Mouse (Mus musculus) heart, postnatal 25 days (tissue): Measurements from ENCODE around the gene Polr2e. TPM values are rescaled to one million over a fixed set of nuclear protein-coding genes. Genes with fewer than 3 reads are reported as not detected.
A peak's percentile ranks its signal among the peaks of the same experiment; 100 is the strongest.

Experiments
- DNase-seq: peaks from one replicate; pipeline ENCODE4 v3.0.0; 2022; ENCODE audit warnings: low spot score
- intact Hi-C: fragments of 180-260 bp; cut with DNase I; formaldehyde crosslinking; loops from one replicate; pipeline ENCODE4 v1.15.1; 2025
- total RNA-seq, 2 experiments: library from RNA; stranded (reverse); gene quantifications; 2 replicates each; pipeline ENCODE4 v1.2.3; 2021

The Polr2e gene
- total RNA-seq, 2 experiments from 2014 or later = 79.3 to 81.2 TPM

DNA sequence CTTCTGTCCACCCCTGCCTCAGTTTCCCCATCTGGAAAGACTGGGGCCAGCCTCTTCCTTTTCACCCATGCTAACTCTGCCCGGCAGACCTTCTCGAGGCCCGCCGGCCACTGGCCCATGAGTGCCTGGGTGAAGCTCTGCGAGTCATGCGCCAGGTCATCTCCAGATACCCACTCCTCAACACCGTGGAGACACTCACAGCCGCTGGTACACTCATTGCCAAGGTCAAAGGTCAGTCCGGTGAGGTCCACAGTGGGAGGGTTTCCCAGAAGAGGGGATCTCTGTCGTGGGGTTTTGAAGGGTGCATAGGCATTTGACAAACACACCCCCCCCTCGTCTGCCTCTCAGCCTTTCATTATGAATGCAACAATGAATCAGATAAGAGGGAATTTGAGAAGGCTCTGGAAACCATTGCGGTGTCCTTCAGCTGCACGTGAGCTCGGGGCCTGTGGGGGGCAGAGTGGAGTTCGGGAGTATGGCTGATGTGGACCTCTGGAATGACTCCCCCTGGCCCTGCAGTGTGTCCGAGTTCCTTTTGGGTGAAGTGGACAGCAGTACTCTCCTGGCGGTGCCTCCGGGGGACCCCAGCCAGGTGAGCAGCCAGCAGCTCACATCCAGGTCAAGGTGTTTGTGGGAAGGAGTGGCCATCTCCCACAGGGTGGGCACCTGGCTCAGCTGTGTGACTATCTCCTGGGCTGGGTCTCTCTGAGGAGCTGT, 18.8 kb downstream of the Polr2e start:
- intact Hi-C loops = no loop called here
- DNase-seq = no peak

DNA sequence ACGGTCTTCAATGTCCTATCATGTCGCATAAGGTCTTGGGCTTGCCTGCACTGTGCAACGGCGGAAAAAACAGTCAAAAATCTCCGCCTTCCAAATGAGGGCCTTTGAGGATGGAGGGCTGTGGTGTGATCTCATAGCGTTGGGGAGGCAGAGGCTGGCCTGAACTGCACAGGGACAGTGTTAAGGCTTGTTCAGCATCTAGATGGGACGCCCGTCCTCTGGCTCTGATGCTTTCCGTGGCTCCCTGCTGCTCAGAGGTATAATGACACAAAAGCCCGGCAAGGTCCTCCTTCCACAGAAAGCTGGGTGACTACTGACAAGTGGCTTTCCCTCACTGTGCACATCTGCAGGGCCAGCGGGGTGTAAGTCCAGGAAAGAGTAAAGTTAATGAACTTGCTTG, 19.4 kb downstream of the Polr2e start:
- intact Hi-C loops = no loop called here
- no peak for DNase-seq

DNA sequence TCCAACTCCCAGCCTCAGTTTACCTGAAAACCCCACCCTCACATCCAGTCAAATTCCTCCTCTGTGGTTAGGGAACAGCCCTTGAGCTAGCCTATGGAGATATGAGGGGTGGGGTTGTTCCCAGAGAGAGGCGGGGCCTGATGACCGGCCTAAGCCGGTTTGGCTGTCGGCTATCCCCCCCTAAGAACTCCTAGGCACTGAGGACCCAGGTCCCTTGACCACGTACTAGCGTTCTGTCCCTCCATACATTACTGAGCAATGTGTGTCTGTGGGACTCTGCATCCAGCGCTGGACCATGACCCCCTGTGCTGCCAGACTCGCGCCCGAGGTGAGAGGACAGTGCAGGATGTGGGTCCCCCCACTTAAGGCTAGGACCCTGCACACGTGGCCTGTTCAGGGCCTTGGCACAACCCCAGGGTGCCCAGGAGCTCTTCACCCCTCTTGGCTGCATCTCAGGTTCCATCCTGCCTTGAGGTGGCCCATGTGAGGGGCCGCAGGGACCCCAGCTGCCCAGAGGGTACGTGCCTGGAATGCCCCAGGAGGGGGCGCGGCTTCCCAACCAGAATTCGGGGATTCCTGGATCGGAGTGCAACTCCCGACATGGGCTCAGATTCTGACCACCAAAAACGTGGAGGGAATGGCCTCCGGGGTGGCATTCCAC, 20.0 kb downstream of the Polr2e start:
- intact Hi-C loops = loop anchor here (2.0 kb wide), 1 partner anchor 13 kb away; no protein-coding TSS in a partner anchor

DNA sequence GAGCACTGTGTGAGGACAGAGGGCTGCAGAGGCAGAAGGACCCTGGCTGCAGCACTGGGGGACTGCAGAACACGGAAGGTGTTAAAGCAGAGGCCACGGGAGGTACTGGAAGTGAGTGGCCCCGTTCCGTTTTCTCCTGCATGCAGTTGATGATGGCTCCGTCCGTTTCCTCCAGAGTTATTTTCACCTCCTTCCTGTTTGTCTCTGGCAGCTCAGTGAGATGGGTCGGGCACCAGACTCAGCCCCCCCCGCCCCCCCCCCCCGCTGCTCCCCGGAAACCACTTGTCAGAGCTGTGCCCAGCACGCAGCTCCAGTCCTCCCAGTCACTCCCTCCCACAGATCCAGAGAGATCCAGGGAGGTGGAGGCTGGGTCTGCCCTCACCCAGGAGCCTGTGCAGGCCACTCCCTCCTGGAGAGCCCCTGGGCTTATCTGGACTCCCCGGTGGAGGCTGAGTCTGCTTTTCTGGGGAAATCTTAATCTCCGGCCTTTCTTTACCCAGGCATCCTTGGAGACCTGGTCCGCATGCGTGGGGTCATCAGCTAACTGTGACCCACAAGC, 20.8 kb downstream of the Polr2e start:
- DNase-seq = no peak
- intact Hi-C loops = loop anchor here (2.0 kb wide), 1 partner anchor 14 kb away; no protein-coding TSS in a partner anchor

More for the DNA sequence above, 20.0 kb downstream of the Polr2e start:
- no peak for DNase-seq

DNA sequence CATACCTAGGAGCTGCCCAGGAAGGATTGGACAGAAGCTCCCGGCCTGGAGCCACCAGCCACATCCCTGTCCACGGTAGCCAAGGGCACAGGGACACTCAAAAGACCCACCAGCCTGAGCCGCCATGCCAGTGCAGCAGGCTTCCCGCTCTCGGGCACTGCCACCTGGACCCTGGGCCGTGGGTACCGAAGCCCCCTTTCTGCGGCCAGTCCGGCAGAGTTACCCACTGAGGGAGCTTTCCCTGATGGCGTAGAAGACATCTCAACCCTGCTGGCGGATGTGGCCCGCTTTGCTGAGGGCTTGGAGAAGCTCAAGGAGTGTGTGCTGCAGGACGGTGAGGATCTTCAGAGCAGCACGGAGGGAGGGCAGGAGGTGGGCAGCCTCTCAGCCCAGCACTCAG, 21.8 kb downstream of the Polr2e start:
- DNase-seq = no peak
- intact Hi-C loops = loop anchor here (2.0 kb wide), 1 partner anchor 15 kb away; no protein-coding TSS in a partner anchor

DNA sequence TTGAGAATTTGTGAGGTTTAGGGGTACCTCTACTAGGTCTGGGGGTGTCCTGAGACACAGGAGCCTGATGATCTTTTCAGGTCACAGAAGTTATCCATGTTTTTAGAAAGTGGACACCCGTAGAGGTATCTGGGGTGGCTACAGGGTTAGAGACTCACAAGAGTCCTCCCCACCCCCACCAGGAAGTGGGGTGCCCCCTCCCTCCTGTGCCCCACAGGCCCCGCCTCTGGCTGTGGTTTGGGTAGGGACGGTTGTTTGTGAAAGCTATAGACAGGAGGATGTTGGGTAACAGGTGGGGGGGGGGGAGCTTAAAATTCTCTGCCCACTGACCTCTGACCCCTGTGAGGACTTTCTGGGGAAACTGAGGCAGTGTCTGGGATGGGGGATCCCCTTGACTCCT, 22.2 kb downstream of the Polr2e start:
- DNase-seq = peak; percentile 54
- intact Hi-C loops = no loop called here

DNA sequence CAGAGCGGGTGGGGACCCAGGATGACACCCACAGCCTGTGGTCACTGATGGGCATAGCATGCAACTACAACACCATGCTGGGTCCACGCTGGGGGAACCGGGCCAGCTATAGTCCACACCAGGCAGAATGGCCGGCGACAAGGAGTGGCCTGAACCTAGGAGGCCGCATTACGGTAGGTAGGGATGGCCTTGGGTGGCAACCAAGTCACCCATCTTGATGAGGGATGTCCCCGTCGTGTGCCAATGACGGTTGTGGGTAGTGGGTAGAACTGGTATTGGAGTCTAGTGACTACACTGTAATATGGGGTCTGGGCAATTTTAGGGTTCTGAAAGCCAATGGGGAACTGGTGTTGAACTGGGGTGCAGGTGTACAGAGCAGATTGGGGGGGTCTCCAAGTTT, 22.7 kb downstream of the Polr2e start:
- no peak for DNase-seq
- intact Hi-C loops = no loop called here

DNA sequence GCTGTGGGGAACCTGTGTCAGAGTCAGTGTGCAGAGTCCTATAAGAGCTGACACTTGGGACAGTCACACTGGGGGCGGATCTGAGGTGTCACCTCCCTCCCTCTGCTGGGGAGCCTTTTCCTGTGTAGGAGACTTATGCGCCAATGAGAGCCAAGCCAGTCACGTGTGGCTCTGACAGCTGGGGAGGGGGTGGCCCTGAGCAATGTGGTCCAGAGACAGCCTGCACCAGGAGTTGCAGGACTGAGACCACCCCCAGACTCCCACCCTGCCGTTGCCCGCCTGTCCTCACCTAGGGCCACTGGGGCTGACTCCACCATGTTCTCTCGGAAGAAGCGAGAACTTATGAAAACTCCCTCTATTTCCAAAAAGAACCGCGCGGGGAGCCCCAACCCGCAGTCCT, 23.1 kb downstream of the Polr2e start, which contains the start of gene Arhgap45:
Arhgap45 (plus strand) TSS at position 143 of the 400 bp plus-strand sequence.
- intact Hi-C loops = no loop called here
- DNase-seq = no peak

DNA sequence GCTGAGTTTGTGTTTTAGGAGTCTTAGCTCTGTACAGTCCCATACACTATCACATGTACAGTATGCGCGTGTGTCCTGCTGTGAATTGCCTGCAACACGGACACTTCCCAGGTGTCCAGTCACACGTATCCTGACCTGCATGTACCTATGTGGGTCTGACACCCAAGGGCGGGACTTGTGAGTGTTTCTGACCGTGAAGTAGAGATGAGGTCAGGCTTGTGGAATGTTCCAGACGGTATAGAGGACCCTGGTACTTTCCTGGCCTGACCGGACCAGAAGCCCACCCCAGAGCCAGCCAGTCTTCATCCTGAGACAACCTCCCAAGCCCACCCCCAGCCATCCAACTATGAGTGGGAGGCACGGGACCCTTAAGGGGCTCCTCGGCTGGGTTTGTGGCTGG, 24.0 kb downstream of the Polr2e start:
- intact Hi-C loops = no loop called here
- no peak for DNase-seq

DNA sequence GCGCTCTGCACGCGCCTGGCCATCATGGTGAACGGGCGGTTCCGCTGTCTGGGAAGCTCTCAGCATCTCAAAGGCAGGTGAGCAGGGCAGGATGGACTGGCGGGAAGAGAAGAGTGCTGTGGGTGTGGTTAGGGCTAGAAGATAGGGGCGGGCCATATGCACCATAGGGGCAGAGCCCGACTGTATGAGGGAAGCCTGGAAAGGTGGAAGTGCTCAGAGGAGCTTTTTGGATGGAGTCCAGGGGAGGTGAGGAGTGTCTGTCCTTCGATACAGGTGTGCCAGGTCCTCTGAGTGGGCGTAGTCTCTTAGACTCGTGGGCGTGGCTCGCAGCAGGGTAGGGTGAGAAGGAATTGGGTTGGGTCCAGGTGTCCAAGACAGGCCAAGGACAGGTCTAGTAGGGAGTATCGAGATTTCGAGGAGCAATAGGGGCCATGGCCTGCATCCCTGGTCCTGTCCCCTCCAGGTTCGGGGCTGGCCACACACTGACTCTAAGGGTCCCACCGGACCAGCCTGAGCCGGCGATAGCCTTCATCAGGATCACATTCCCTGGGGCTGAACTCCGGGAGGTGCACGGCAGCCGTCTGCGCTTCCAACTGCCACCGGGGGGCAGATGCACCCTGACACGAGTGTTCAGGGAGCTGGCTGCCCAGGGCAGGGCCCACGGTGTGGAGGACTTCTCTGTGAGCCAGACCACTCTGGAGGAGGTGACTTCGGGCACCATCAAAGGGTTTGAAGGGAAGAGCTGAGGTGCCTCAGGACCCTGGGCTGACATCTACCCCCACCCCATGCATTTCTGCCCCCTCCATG, 24.9 kb downstream of the Polr2e start:
- intact Hi-C loops = no loop called here
- no peak for DNase-seq

DNA sequence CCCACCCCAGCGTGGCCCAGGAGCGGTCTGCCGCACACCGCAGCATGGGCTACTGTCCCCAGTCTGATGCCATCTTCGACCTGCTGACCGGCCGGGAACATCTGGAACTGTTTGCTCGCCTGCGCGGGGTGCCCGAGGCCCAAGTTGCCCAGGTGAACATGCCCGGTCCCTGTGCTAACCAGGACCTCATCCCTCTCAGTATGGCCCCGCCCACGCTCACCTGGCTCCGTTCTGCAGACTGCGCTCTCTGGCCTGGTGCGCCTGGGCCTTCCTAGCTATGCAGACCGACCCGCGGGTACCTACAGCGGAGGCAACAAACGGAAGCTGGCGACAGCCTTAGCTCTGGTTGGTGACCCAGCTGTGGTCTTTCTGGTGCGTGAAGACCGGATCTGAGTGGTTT, 26.0 kb downstream of the Polr2e start:
- intact Hi-C loops = no loop called here
- no peak for DNase-seq

DNA sequence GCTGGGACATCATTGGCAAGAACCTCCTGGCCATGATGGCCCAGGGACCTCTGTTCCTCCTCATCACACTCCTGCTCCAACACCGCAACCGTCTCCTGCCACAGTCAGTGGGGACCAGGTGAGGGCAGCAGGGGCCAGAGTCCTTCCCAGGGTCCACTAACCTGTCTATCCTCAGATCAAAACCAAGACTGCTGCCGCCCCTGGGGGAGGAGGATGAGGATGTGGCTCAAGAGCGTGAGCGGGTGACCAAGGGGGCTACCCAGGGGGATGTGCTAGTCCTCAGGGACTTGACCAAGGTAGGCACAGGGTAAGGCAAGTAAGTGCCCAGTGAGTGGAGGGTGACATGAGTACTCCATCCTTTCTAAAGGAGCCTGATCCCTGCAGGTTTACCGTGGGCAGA, 27.9 kb downstream of the Polr2e start:
- intact Hi-C loops = no loop called here
- no peak for DNase-seq

DNA sequence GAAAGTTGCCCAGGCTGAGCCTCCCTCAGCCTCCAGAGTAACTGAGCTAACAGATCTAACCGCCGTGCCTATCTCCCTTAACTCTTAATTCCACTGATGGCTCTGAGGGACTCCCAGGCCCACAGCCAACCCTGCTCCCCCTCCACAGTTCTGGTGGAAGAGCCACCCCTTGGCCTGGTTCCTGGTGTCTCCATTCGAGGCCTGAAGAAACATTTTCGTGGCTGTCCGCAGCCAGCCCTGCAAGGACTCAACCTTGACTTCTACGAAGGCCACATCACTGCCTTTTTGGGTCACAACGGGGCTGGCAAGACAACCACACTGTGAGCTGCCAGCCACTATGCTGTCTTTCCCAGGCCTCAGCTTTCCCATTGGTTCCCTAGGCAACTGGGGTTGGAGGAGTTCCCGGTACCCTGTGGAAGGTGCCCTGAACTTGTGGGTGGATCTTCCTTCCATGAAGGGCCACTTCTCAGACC, 35.3 kb downstream of the Polr2e start:
- DNase-seq = no peak
- intact Hi-C loops = no loop called here

DNA sequence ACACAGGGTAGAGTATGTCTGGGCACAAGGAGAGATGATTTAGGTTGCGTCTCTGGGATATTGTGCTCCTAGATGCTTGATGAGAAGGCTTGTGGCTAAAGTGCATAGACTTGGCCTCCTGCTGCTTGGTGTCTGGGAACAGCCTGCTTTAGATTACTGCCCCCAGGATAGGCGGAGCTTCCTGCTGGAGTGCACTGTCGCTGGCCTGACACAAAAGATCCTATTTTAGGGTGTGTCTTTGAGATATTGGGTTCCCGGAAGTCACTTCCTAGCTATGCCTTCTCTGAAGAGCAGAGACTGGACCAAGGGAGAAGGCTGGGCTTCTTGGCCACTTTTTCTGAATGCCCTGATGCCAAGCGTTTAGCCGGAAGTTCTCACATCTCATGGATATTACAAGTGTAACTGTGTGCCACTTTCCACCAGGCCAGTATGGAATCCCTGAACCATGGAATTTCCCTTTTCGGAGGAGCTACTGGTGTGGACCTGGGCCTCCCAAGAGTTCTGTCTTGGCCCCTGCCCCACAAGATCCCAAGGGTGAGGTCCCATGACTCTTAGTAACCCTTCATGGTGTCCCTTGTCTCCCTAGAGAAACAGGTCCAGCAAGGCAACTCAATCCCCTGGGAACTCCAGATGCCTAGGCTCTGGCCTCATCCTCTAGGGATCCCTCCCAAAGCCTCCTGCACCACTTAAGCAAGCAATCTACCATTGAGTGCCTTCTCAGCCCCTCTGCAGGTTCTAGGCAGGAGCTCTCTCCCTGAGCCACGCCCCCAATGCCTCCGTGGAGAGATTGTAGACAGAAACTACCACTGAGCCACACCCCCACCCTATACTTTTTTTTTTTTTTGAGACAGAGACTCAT, 36.0 kb downstream of the Polr2e start:
- no peak for DNase-seq
- intact Hi-C loops = no loop called here

DNA sequence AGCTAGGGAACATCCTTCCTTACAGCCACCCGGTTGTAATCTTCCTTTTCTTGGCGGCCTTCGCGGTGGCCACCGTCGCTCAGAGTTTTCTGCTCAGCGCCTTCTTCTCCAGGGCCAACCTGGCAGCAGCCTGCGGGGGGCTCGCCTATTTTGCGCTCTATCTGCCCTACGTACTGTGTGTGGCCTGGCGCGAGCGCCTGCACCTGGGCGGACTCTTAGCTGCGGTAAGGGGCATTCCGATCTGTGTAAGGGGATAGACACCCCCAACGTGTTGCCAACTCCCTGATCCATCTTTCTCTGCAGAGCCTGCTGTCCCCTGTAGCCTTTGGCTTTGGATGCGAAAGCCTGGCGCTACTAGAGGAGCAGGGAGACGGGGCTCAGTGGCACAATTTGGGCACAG, 36.8 kb downstream of the Polr2e start:
- intact Hi-C loops = no loop called here
- DNase-seq = no peak

DNA sequence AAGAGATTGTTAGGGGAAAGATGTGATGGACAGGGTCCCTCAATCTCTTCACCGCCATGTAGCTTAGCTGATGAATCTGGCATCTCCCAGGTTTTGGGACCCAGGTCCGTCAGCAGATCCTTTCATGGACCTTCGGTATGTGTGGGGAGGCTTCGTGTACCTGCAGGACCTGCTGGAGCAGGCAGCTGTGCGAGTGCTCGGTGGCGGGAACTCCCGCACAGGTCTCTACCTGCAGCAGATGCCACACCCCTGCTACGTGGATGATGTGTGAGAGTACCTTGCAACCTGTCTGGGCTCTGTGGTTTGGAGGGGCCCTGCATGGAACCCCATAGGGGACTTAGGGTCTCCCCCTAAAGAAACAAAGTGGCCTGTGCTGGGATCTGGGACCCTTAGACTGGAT, 37.6 kb downstream of the Polr2e start:
- intact Hi-C loops = no loop called here
- no peak for DNase-seq

DNA sequence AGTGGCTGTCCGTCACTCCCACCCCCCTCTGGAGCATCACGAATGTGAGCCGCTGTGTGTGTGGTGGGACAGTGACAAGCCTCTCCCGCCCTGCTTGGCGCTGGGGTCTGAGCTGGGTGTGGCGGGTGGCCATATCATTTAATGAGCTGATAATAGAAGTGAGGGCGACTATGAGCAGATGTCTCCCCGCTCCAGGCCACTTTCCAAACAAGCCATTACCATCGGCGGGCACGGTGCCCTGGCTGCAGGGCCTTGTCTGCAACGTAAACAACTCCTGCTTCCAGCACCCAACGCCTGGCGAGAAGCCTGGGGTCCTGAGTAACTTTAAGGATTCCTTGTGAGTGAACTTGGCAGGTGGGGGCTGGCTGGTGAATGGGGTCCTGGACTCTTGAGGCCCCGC, 41.8 kb downstream of the Polr2e start:
- intact Hi-C loops = loop anchor here (5.0 kb wide), 1 partner anchor 34 kb away; no protein-coding TSS in a partner anchor
- DNase-seq = no peak

DNA sequence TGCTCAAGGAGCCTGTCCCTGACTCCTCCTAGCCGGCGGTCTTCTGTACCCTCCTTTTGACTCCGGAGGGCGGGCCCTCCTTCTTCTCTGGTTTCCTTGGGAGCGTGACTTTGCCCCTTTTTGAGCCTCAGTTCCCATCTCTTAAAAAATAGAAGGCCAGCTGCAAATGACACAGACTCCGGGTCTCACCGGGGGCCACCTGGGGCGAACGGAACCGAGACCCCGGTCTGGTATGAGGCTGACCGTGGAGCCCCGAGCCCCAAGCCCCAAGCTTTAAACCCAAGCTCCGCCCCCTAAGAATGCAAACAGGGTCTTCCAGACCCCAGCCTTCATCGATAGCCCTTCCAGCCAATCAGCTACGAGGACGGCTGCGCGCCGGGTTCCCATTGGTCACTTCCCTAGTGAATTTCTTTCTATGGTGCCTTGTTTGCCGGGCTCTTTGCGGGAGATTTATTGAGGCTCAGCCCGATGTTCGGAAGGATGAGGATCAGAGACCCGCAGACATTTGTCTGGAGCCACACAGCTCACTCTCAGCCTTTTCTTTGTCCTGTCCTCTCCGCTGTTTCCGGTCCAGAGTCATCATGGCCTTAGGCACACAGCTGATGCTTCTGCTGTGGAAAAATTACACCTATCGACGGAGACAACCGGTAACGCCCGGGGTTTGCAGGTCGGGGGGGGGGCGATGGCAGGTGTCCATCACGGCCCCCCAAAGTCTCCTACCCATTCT, 42.4 kb downstream of the Polr2e start:
- intact Hi-C loops = loop anchor here (5.0 kb wide), 1 partner anchor 35 kb away; no protein-coding TSS in a partner anchor
- DNase-seq = peak; percentile 60
